Mouse (Mus musculus) megakaryocyte, embryonic 14.5 days (primary cell): Measurements from ENCODE around the gene Rhbdl3. TPM values are rescaled to one million over a fixed set of nuclear protein-coding genes. Genes with fewer than 3 reads are reported as not detected.
"Not testable (repeated sequence)": the region's sequence is repeated elsewhere in the genome, so short reads cannot be mapped to it uniquely, and the experiment has no call there.

Source experiments
- H3K27me3 ChIP-seq: replicated peaks from 2 replicates; pipeline ENCODE3; 2012; ENCODE audit warnings: inconsistent platforms
- H3K36me3 ChIP-seq: replicated peaks from 2 replicates; pipeline ENCODE3; 2012; ENCODE audit warnings: low read length, inconsistent platforms, mixed read lengths
- H3K4me1 ChIP-seq: 2 replicates; pipeline ENCODE4 v1.6.1; 2012; ENCODE audit warnings: inconsistent platforms
- H3K4me3 ChIP-seq: replicated peaks from 2 replicates; pipeline ENCODE3; 2012; ENCODE audit warnings: moderate library complexity, mild to moderate bottlenecking, inconsistent platforms
- H3K9me3 ChIP-seq: 2 replicates; pipeline ENCODE4 v1.6.1; 2012; ENCODE audit warnings: inconsistent platforms
- FLI1 ChIP-seq: IDR thresholded peaks from 2 replicates; pipeline ENCODE4 v1.6.1; 2012; ENCODE audit warnings: low read length, inconsistent platforms, mixed read lengths
- GATA1 ChIP-seq: IDR thresholded peaks from 3 replicates; pipeline ENCODE4 v1.6.1; 2012; ENCODE audit warnings: mixed read lengths, low read length, inconsistent platforms, borderline replicate concordance
- polyA plus RNA-seq: library from polyadenylated mRNA; stranded (reverse); fragments of >175 nt; gene quantifications from 2 replicates; pipeline ENCODE4 v1.2.3, GENCODE M21; 2012; ENCODE audit warnings: low replicate concordance; ENCODE audit not compliant: insufficient read depth

The Rhbdl3 gene
- polyA plus RNA-seq, 1 experiment = 3.2 TPM

DNA sequence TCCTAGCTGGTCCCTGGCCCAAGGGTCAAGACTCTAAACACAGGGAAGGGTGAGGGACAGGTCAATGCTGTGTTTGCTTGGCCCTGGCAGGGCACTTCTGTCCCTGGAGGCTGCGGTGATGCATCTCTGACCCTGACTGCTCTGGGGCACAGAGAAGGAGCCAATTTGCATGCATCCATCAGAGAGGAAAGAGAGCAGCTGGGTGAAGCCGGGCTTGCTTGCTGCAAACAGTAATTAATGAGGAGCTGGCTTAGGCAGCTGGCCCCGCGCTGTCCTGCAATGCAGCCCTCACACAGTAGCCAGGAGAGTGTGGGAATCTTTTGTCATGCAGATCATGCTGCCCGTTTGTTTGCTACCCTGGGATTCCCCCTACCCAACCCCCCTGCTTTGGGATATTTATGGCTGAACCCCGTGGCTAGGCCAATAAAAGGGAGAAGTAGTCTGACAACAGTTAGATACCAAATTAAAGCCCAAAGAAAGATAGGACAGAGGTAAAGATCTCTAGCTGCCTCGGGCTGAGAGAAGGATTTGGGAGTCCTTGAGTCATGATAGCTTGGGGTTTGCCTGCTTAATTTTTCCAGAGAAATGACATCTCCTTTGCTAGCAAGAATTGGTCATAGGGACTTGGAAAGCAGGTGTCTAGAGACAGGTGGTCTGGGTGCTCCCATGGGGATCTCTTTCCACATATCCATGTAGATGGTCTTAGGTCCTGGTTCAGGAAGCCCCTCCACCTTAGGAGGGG lies 35.1 kb downstream of the Rhbdl3 start:
- no peak for TF ChIP-seq FLI1
- no peak for TF ChIP-seq GATA1
- peaks cover 22% of the 10 kb centered on the region for H3K4me1 ChIP-seq
- peaks cover 64% of the 10 kb centered on the region for H3K27me3 ChIP-seq
- peaks cover 6% of the 10 kb centered on the region for H3K36me3 ChIP-seq
- peak overlapping the region; percentile 11 for H3K4me3 ChIP-seq
- no peaks in the 10 kb centered on the region for H3K9me3 ChIP-seq

DNA sequence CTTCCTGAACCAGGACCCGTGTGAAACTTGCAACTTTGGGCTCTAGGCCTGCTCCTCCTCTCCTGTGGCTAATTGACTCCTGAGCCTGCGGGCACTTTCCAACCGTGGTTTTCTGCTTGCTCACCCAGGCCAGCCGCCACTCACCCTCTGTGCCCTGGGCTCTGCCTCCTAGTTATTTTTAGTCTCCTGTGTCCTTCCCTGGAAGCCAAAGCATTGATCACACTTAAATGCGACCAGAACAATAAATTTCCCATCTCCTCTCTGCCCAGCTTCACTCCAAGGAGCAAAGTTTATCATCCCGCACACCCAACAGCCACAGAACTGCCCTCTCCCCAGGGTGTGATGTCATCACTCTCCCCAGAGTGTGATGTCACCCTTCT lies 35.6 kb downstream of the Rhbdl3 start:
- H3K36me3 ChIP-seq = peaks cover 6% of the 10 kb centered on the region
- H3K9me3 ChIP-seq = no peaks in the 10 kb centered on the region
- TF ChIP-seq FLI1 (no peak), GATA1 (no peak)
- H3K4me3 ChIP-seq = no peak overlapping the region
- H3K4me1 ChIP-seq = peaks cover 22% of the 10 kb centered on the region
- H3K27me3 ChIP-seq = peaks cover 65% of the 10 kb centered on the region

DNA sequence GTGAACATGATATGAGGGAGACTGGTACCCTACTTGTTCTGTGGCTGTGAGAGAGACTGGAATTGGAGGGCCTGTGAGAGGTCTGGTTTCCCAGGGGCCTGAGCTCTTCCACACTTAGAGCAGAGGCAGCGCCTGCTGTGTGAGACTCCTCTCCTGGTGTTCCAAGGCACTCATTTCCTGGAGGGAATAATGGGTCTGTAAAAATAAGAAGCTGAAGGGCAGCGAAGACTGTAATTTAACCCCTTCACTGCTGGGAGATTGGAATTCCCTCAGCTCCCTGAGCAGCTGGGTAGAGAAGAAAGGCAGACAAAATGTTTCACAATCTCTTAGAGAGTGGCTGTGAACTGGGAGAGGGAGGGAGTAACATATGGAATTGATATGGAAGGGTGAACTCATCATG lies 41.8 kb downstream of the Rhbdl3 start:
- TF ChIP-seq FLI1 (no peak), GATA1 (no peak)
- Histone ChIP-seq H3K9me3 (no peaks in the 10 kb centered on the region), H3K4me3 (no peak overlapping the region), H3K4me1 (peaks cover under 1% of the 10 kb centered on the region; the same call in 1 of the 2 replicates), H3K27me3 (peaks cover 31% of the 10 kb centered on the region), H3K36me3 (peaks cover 2% of the 10 kb centered on the region)

DNA sequence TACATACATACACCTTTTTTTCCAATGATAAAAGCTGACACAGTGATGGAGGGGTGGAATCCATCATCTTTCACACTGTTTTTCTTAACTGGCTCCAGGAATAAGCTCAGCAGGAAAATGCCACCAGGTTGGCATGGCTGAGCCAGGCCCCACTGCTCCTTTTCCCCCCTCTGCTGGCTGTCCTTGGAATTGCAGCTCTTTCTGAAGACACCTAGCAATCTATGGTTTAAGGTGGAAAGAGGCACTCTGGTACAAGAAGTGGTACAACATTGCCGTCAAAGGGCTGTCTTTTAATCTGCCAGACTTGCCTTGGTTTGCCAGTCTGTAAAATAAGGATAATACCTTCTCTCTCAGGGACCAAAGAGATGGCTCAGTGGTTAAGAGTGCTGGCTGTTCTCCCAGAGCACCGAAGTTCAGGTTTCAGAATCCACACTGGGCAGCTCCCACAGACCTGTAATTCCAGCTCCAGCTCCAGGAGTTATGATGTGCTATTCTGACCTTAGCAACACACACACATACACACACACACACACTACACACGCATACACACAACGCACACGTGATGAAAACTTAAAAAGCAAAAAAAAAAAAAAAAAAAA lies 51.2 kb downstream of the Rhbdl3 start:
- H3K4me1 ChIP-seq = peaks cover 17% of the 10 kb centered on the region
- TF ChIP-seq FLI1 = no peak
- no peak for TF ChIP-seq GATA1
- H3K4me3 ChIP-seq = no peak overlapping the region
- H3K9me3 ChIP-seq = no peaks in the 10 kb centered on the region
- peaks cover 14% of the 10 kb centered on the region for H3K27me3 ChIP-seq
- peaks cover 10% of the 10 kb centered on the region for H3K36me3 ChIP-seq

DNA sequence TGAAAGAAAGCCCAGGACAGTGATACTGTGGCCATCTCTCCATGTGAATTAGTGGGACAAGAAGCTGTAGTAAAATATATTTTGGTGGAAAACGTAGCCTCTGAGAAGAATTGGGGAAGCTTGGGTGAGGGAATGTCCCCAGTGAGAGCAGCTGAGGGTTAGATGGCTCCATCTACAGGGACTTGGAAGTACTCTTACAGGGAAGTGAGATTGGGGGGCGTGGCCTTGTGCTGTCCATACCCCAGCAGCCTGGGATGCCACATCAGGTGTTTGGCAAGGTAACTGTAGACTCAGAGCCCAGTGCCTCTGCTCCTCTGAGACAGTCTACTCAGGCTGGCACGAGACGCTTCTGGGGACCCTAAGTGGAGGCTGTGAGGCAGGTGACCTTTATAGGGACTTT lies 54.1 kb downstream of the Rhbdl3 start:
- no peak overlapping the region for H3K4me3 ChIP-seq
- H3K27me3 ChIP-seq = peaks cover 14% of the 10 kb centered on the region
- peaks cover 17% of the 10 kb centered on the region for H3K4me1 ChIP-seq
- TF ChIP-seq GATA1 (no peak), FLI1 (no peak)
- no peaks in the 10 kb centered on the region for H3K9me3 ChIP-seq
- peaks cover 26% of the 10 kb centered on the region for H3K36me3 ChIP-seq

DNA sequence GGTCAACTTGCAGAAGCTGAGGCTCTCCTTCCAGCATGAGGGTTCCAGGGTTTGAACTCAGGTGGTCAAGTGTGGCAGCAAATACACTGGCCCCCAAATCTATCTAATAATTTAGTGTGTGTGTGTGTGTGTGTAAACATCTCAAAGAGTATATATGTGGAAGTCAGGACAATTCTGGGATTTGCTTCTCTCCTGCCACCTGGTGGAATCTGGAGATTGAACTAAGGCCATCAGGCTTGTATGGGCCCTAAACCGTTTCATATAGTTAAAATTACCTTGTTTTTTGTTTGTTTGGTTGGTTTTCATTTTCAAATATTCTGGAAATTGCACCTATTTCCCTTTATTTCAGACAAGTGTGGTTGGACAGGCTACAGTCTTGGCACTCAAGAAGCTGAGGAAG lies 68.2 kb downstream of the Rhbdl3 start:
- Histone ChIP-seq H3K27me3 (no peaks in the 10 kb centered on the region), H3K9me3 (no peaks in the 10 kb centered on the region), H3K4me1 (no peaks in the 10 kb centered on the region), H3K4me3 (no peak overlapping the region), H3K36me3 (peaks cover 88% of the 10 kb centered on the region)
- TF ChIP-seq FLI1 (no peak), GATA1 (no peak)

DNA sequence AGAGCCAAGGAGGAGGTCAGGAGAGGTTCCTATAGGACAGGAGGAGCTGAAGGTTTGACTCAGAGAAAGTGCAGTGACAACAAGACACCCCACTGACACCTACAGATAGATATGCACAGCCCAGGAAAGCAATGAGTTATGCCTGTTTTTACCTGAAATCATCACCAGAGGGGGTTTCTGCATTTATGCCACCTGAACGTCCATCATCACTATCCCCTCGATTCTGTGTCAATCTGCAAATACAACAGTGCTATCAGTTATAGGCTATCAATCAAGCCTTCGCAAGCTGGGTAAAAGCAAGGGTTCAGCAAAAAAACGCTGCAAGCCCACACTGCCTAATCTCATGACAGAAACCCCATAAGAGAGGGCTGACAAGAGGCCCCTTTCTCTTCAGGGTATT lies 75.9 kb downstream of the Rhbdl3 start:
- Histone ChIP-seq H3K4me3 (no peak overlapping the region), H3K36me3 (peaks cover 45% of the 10 kb centered on the region), H3K9me3 (no peaks in the 10 kb centered on the region), H3K27me3 (no peaks in the 10 kb centered on the region), H3K4me1 (peaks cover 21% of the 10 kb centered on the region)
- TF ChIP-seq FLI1 (no peak), GATA1 (no peak)

DNA sequence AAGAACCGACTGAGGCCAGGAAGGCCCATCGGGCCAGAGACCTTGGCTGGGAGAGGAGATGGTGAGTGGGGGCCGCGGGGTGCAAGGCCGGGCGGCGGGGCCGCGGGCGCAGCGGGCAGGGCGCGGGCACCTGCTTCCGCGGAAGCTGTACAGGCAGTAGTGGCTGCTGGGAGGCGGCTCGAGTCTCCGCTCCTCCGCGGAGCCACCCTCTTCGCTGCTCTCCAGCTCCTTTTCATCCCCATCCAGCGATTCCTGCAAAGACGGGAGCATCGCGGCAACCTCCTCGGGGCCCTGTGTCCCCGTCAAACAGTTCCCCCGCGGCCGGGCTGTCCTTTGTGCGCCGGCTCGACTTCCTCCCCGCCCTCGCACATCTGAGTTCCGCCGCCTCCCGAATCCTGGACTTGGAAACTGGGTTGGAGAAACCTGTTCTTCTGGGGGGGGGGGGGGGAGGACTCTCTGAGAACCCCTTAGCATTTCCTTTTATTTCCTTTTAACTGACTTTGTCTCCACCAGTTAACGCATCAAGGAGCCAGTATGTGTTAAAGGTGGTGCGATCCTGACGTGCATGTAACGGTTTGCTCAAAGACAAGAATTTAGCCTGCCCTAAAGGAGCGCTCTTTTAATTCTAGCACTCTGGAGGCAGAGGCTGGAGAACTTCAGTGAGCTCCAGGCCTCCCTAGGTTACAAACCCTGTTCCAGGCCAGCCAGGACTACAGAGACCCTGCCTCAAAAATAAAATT lies 77.2 kb downstream of the Rhbdl3 start, which contains the start of gene 5730455P16Rik:
Gene 5730455P16Rik, minus strand, starts transcription at position 323 of the 740 bp plus-strand sequence.
- H3K4me3 ChIP-seq = peak within 1 kb of the TSS; percentile 95
- no peaks in the 10 kb centered on the region for H3K9me3 ChIP-seq
- no peak for TF ChIP-seq FLI1
- no peak for TF ChIP-seq GATA1
- no peaks in the 10 kb centered on the region for H3K27me3 ChIP-seq
- H3K4me1 ChIP-seq = peaks cover 30% of the 10 kb centered on the region
- H3K36me3 ChIP-seq = peaks cover 35% of the 10 kb centered on the region

DNA sequence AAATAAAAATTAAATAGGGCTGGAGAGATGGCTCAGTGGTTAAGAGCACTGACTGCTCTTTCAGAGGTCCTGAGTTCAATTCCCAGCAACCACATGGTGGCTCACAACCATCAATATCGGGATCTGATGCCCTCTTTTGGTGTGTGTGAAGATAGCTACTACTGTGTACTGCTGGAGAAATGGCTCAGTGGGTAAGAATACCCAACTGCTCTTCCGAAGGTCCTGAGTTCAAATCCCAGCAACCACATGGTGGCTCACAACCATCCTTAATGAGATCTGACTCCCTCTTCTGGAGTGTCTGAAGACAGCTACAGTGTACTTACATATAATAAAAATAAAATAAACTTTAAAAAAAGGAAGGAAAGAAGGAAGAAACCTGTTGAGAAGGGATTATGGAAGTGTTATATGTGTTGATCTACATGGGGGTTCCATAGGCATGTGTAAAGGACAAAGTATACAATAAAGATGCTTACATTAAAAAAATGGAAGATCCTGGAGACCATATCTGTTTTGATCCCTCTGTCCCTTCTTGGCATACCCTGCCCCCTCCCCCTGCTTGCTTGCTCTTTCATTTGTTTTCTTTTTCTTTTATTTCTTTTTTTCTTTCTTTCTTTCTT lies 77.8 kb downstream of the Rhbdl3 start:
- Histone ChIP-seq H3K4me3 (peak overlapping the region; percentile 95), H3K36me3 (peaks cover 28% of the 10 kb centered on the region), H3K4me1 (peaks cover 30% of the 10 kb centered on the region)
- H3K27me3 ChIP-seq, H3K9me3 ChIP-seq: not testable (repeated sequence)

DNA sequence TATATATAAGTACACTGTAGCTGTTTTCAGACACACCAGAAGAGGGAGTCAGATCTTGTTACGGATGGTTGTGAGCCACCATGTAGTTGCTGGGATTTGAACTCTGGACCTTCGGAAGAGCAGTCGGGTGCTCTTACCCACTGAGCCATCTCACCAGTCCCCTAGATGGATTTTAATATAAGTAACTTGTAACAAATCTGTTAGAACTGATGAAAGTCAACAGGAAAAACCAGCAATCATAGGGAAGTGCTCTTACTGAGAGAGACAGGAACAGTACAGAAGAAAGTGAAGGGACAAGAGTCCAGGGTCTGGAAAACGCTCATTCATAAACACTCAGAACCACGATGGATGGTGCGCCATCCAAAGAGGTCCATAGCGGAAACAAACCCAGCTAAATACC lies 78.5 kb downstream of the Rhbdl3 start:
- Histone ChIP-seq H3K36me3 (peaks cover 22% of the 10 kb centered on the region), H3K4me1 (peaks cover 30% of the 10 kb centered on the region)
- H3K27me3 ChIP-seq, H3K9me3 ChIP-seq, H3K4me3 ChIP-seq: not testable (repeated sequence)
